In genomic region chr11:77685383-77686265, GRCm38 (mm10) we compare ENCODE assay signal across 8 mouse cellular contexts. TPM values are rescaled to one million over a fixed set of nuclear protein-coding genes. Genes with fewer than 3 reads are reported as not detected.
DNase-seq lines count a peak whose midpoint lies in the region; ATAC-seq lines count a peak whose summit lies in the region.

Gene Nufip2 (plus strand): TSS chr11:77686155.

- ATAC-seq in hindbrain, embryonic 16.5 days: peak; percentile 98

- no peaks in the 10 kb centered on the region for H3K36me3 ChIP-seq in hindbrain, embryonic 16.5 days (ENCODE audit: control insufficient read depth, insufficient read depth, low read length)
- 0 out of 2 replicates have a peak, but pooled peaks cover 2% of the 10 kb centered on the region for H3K36me3 ChIP-seq in macrophage (ENCODE audit: inconsistent target)

- peak; percentile 100 for DNase-seq in WW6 (ENCODE audit: low read depth, low spot score)
- peak; percentile 98 to 99 for DNase-seq in cerebellum, postnatal 4 days (ENCODE audit: low spot score in 2 of 2)
- peak; percentile 99 for DNase-seq in gastrocnemius, adult 18-20 months (ENCODE audit: low spot score)
- peak; percentile 99 to 100 for DNase-seq in left cerebral cortex, adult 18-20 months (ENCODE audit: low spot score in 2 of 2)
- DNase-seq in right cerebral cortex, adult 18-20 months: peak; percentile 99
- peak; percentile 93 for DNase-seq in urinary bladder, postnatal 10 days (ENCODE audit: low spot score)

- H3K4me2 ChIP-seq in hindbrain, embryonic 16.5 days (ENCODE audit: low read length): peak within 1 kb of the TSS; percentile 72

- no peaks in the 10 kb centered on the region for H3K27me3 ChIP-seq in hindbrain, embryonic 16.5 days (replicated peaks; ENCODE audit: control insufficient read depth, insufficient read depth, low read length)

- H3K4me3 ChIP-seq in hindbrain, embryonic 16.5 days (ENCODE audit: low read length): peak within 1 kb of the TSS; percentile 97
- peak within 1 kb of the TSS; percentile 83 for H3K4me3 ChIP-seq in macrophage (ENCODE audit: inconsistent target)

- peak within 1 kb of the TSS; percentile 97 for H3K27ac ChIP-seq in hindbrain, embryonic 16.5 days (ENCODE audit: low read depth, low read length)
- peak within 1 kb of the TSS; percentile 83 for H3K27ac ChIP-seq in macrophage

- under 1% methylated on average over 36 of the region's 38 CpGs for WGBS in hindbrain, embryonic 16.5 days
- WGBS in macrophage (ENCODE audit: missing documents): 2% methylated on average over 38 of the region's 38 CpGs

- H3K9me3 ChIP-seq in hindbrain, embryonic 16.5 days (ENCODE audit: control insufficient read depth, low read length): no peaks in the 10 kb centered on the region

- peaks cover 6% of the 10 kb centered on the region for H3K4me1 ChIP-seq in hindbrain, embryonic 16.5 days (ENCODE audit: control insufficient read depth, insufficient read depth, low read depth, low read length)

- peak within 1 kb of the TSS; percentile 97 for H3K9ac ChIP-seq in hindbrain, embryonic 16.5 days (ENCODE audit: low read depth, low read length)

- H3K79me2 ChIP-seq in macrophage (ENCODE audit: inconsistent target): peaks cover 41% of the 10 kb centered on the region

RNA-seq across cellular contexts. Expression of gene Nufip2, which starts in this region (rescaled TPM):
- total RNA-seq in gastrocnemius, adult 18-20 months (2021): 10 to 100 TPM; 32.4 to 40.8 TPM
- polyA plus RNA-seq in hindbrain, embryonic 16.5 days (2015; fragmentation: Nextera tagmentation; extraction: Ambion mirVana): 3.2 TPM in 2 replicates
- 10 to 100 TPM; 66.4 to 68.7 TPM for total RNA-seq in left cerebral cortex, adult 18-20 months (2021)
- 100 to 1,000 TPM; 153 to 353 (median 255) TPM for total RNA-seq in macrophage (2018; cell fraction: chromatin; rRNA removed)
- 10 to 100 TPM; 39.9 to 60.8 (median 50.1) TPM for total RNA-seq in macrophage (2018; cell fraction: cytosol; rRNA removed)
- 100 to 1,000 TPM; 108 to 257 (median 165) TPM for total RNA-seq in macrophage (2018; cell fraction: nucleus; rRNA removed)
- 22.9 to 25.7 TPM (median 24.8 TPM) in 3 replicates for polyA plus RNA-seq in macrophage (2018)

Comparison
In these comparisons a context has a peak if more than half of its experiments do, and no peak if none do; other contexts are left out.
1. Peak in every context shown above with its lines: DNase-seq, ATAC-seq, H3K4me3 ChIP-seq and H3K27ac ChIP-seq.